Mouse (Mus musculus) embryonic fibroblast, embryonic 13.5 days (primary cell): ENCODE results near the gene Vps33a.

Source experiments
- CTCF ChIP-seq: IDR thresholded peaks from 2 replicates; pipeline ENCODE4 v1.5.1; 2011; ENCODE audit warnings: mild to moderate bottlenecking, control low read depth, low read length, moderate library complexity, borderline replicate concordance; ENCODE audit not compliant: insufficient read depth
- POLR2A ChIP-seq: IDR thresholded peaks from 2 replicates; pipeline ENCODE4 v1.6.1; 2011; ENCODE audit warnings: low read depth, mild to moderate bottlenecking, control low read depth, low read length, moderate library complexity

GRCm38 (mm10) chr5:123603496-123603895 lies 30.7 kb upstream of the Vps33a start:
- TF ChIP-seq POLR2A (no peak), CTCF (no peak)
